Mouse (Mus musculus): ENCODE measurements at regions not wholly inside any gene's neighbourhood (a gene's known extent, or its start where the extent isn't known, plus 50 kb on each side); places are given as distances from the start of the nearest gene placed in this dataset.

- no peak for TF ChIP-seq ZC3H11A (IDR thresholded peaks at IDR 0.05; ENCODE audit: borderline replicate concordance, low read depth, low read length)
- TF ChIP-seq CHD2 (IDR thresholded peaks at IDR 0.05; ENCODE audit: low read depth, low read length) = no peak
- no peak for TF ChIP-seq MAFK (IDR thresholded peaks at IDR 0.05; ENCODE audit: insufficient read depth, low read depth, low read length)
- no peak for TF ChIP-seq ZNF384 (IDR thresholded peaks at IDR 0.05; ENCODE audit: low read depth, low read length)
- no peak for TF ChIP-seq HCFC1 (IDR thresholded peaks at IDR 0.05; ENCODE audit: borderline replicate concordance, insufficient read depth, low read length)
These were observed 134.0 kb downstream of the Rplp1 start for GRCm38 (mm10) chr9:61780186-61780939.
